Mouse (Mus musculus) fat pad, adult 2 months (tissue): Measurements from ENCODE around the gene Cacna1h.

Experiments
- DNase-seq: peaks from one replicate; pipeline ENCODE4 v3.0.0-alpha.2; 2011; ENCODE audit warnings: low read depth, low spot score; ENCODE audit errors: extremely low read depth

Cacna1h gene

GRCm38 (mm10) chr17:25332321-25332720 lies 101.3 kb downstream of the Cacna1h start:
- no peak for DNase-seq
